Mouse (Mus musculus) neural tube, embryonic 15.5 days (tissue): Measurements from ENCODE around the gene Mex3d. TPM values are rescaled to one million over a fixed set of nuclear protein-coding genes. Genes with fewer than 3 reads are reported as not detected.

Source experiments
- ATAC-seq: fragments of 200-750 bp; cut with Nextera tagmentation; 2 replicates; pipeline ENCODE4 v1.8.0; 2017; ENCODE audit warnings: mild to moderate bottlenecking, moderate TSS enrichment, moderate library complexity; ENCODE audit not compliant: low FRiP score
- H3K27ac ChIP-seq: fragments of 300-500 bp; sonication (generic); replicated peaks from 2 replicates; pipeline ENCODE4 v1.5.1; 2015; ENCODE audit warnings: mild to moderate bottlenecking, inconsistent platforms
- H3K27me3 ChIP-seq: fragments of 300-500 bp; sonication (generic); replicated peaks from 2 replicates; pipeline ENCODE4 v1.6.1; 2015; ENCODE audit warnings: inconsistent platforms
- H3K36me3 ChIP-seq: fragments of 300-500 bp; sonication (generic); 2 replicates; pipeline ENCODE4 v1.6.1; 2015; ENCODE audit warnings: inconsistent platforms
- H3K4me1 ChIP-seq: fragments of 300-500 bp; sonication (generic); 2 replicates; pipeline ENCODE4 v1.6.1; 2015; ENCODE audit warnings: inconsistent platforms
- H3K4me2 ChIP-seq: fragments of 300-500 bp; sonication (generic); 2 replicates; pipeline ENCODE4 v1.6.1; 2015; ENCODE audit warnings: inconsistent platforms, mild to moderate bottlenecking, moderate library complexity
- H3K4me3 ChIP-seq: fragments of 300-500 bp; sonication (generic); replicated peaks from 2 replicates; pipeline ENCODE4 v1.5.1; 2015; ENCODE audit warnings: mild to moderate bottlenecking, inconsistent platforms
- H3K9ac ChIP-seq: fragments of 300-500 bp; sonication (generic); replicated peaks from 2 replicates; pipeline ENCODE4 v1.6.1; 2015; ENCODE audit warnings: mild to moderate bottlenecking, inconsistent platforms
- H3K9me3 ChIP-seq: fragments of 300-500 bp; sonication (generic); replicated peaks from 2 replicates; pipeline ENCODE4 v1.6.1; 2016; ENCODE audit warnings: inconsistent platforms
- WGBS: fragments of 180-500 bp; shearing (Covaris S2); methylation state at CpG from one replicate; pipeline ENCODE4 v1.1.7; 2015; ENCODE audit warnings: mixed read lengths; 5-methylcytosine and 5-hydroxymethylcytosine counted together
- polyA plus RNA-seq: library from polyadenylated mRNA; unstranded; fragments of >200 nt; fragmentation: Nextera tagmentation; extraction: Ambion mirVana; gene quantifications from 2 replicates; pipeline ENCODE4 v1.2.1, GENCODE M21; 2015

Mex3d gene
- 9.1 and 14.0 TPM in 2 replicates for polyA plus RNA-seq

DNA sequence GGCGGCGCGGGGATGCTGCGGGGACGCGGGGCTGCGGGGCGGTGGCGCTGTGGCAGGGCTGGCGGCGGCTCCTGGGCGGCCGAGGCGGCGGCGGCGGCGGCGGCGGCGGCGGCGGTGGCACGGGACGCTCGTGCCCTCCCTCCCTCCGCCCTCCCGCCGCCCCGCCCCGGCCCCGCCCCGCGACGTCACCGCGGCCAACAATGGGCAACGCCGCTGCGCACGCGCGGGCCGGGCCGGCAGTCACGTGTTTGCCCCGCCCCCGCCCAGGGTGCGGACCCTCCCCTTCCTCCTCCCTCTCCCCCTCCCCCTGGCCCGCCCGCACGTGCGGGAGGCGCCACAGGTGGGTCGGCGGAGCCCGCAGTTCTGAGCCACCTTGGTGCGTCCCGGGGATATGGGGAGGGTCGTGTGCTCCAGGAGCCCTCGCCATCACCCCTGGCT lies at the start of gene Mex3d:
Gene Mex3d, minus strand, starts transcription at position 138 of the 438 bp plus-strand sequence.
- H3K9ac ChIP-seq, result peak within 1 kb of the TSS; percentile 98
- H3K27me3 ChIP-seq, result no peaks in the 10 kb centered on the region
- no peaks in the 10 kb centered on the region for H3K9me3 ChIP-seq
- H3K36me3 ChIP-seq, result peaks cover 32% of the 10 kb centered on the region
- 0% methylated on average over 19 of the region's 61 CpGs for WGBS
- peak within 1 kb of the TSS; percentile 59 for H3K4me3 ChIP-seq
- ATAC-seq, result peak; percentile 42
- H3K4me2 ChIP-seq, result peak within 1 kb of the TSS; percentile 98
- peak within 1 kb of the TSS; percentile 92 for H3K27ac ChIP-seq
- H3K4me1 ChIP-seq, result peaks cover 39% of the 10 kb centered on the region

GRCm38 (mm10) chr10:80436276-80436675 lies 48.8 kb upstream of the Mex3d start:
- no peaks in the 10 kb centered on the region for H3K36me3 ChIP-seq
- H3K4me1 ChIP-seq, result peaks cover 20% of the 10 kb centered on the region
- no peak overlapping the region for H3K4me3 ChIP-seq
- no peaks in the 10 kb centered on the region for H3K9me3 ChIP-seq
- 12% methylated on average over 9 of the region's 9 CpGs for WGBS
- H3K27ac ChIP-seq, result no peak overlapping the region
- no peak overlapping the region for H3K9ac ChIP-seq
- no peak for ATAC-seq
- no peaks in the 10 kb centered on the region for H3K27me3 ChIP-seq
- H3K4me2 ChIP-seq, result no peak overlapping the region

GRCm38 (mm10) chr10:80435764-80436163 lies 48.3 kb upstream of the Mex3d start:
- Histone ChIP-seq H3K36me3 (no peaks in the 10 kb centered on the region), H3K4me1 (peaks cover 25% of the 10 kb centered on the region), H3K9ac (no peak overlapping the region), H3K4me2 (no peak overlapping the region), H3K27me3 (no peaks in the 10 kb centered on the region), H3K27ac (no peak overlapping the region), H3K9me3 (no peaks in the 10 kb centered on the region), H3K4me3 (no peak overlapping the region)
- ATAC-seq, result no peak
- WGBS, result 44% methylated on average over 7 of the region's 7 CpGs

DNA sequence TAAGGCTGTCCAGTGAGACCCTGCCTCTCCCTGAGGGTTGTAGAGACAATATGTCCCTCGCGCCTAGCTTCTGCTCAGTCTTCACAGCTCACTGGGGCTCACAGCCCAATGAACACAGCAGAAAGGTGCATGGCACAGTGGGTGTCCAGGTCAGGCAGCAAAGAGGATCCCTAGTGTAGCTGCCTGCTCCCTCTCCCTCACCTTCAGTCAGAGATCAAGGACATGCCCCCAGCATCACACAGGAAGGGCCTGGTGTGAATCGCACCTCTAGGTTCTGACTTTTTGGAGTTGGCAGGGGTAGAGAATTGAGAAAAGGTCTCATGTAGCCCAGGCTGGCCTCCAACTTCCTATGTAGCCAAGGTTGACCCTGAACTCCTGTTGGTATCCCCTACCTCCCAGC lies 47.4 kb upstream of the Mex3d start:
- H3K4me3 ChIP-seq, result no peak overlapping the region
- no peaks in the 10 kb centered on the region for H3K9me3 ChIP-seq
- WGBS, result 78% methylated on average over 3 of the region's 3 CpGs
- no peak overlapping the region for H3K27ac ChIP-seq
- no peak for ATAC-seq
- no peaks in the 10 kb centered on the region for H3K27me3 ChIP-seq
- no peak overlapping the region for H3K9ac ChIP-seq
- H3K4me2 ChIP-seq, result no peak overlapping the region
- peaks cover 25% of the 10 kb centered on the region for H3K4me1 ChIP-seq
- peaks cover 5% of the 10 kb centered on the region; the same call in 1 of the 2 replicates for H3K36me3 ChIP-seq

GRCm38 (mm10) chr10:80434233-80434592 lies 46.8 kb upstream of the Mex3d start:
- H3K4me2 ChIP-seq, result peak overlapping the region; percentile 20
- peak overlapping the region; percentile 98 for H3K27ac ChIP-seq
- no peaks in the 10 kb centered on the region for H3K9me3 ChIP-seq
- peaks cover 25% of the 10 kb centered on the region for H3K4me1 ChIP-seq
- peak overlapping the region; percentile 95 for H3K4me3 ChIP-seq
- no peaks in the 10 kb centered on the region for H3K27me3 ChIP-seq
- ATAC-seq, result no peak
- WGBS, result 14% methylated on average over 8 of the region's 8 CpGs
- H3K9ac ChIP-seq, result no peak overlapping the region
- peaks cover 10% of the 10 kb centered on the region for H3K36me3 ChIP-seq

- H3K27ac ChIP-seq, result peak within 1 kb of the TSS; percentile 98
- no peaks in the 10 kb centered on the region for H3K27me3 ChIP-seq
- ATAC-seq, result peak; percentile 94
- H3K4me2 ChIP-seq, result peak within 1 kb of the TSS; percentile 82
- peak within 1 kb of the TSS; percentile 95 for H3K4me3 ChIP-seq
- H3K4me1 ChIP-seq, result peaks cover 25% of the 10 kb centered on the region
- peak within 1 kb of the TSS; percentile 92 for H3K9ac ChIP-seq
- under 1% methylated on average over 58 of the region's 61 CpGs for WGBS
- no peaks in the 10 kb centered on the region for H3K9me3 ChIP-seq
- peaks cover 15% of the 10 kb centered on the region for H3K36me3 ChIP-seq
These were observed 46.2 kb upstream of the Mex3d start, which contains the start of gene Tcf3 for GRCm38 (mm10) chr10:80433513-80434232. Gene Tcf3, minus strand, starts transcription at chr10:80433647.

DNA sequence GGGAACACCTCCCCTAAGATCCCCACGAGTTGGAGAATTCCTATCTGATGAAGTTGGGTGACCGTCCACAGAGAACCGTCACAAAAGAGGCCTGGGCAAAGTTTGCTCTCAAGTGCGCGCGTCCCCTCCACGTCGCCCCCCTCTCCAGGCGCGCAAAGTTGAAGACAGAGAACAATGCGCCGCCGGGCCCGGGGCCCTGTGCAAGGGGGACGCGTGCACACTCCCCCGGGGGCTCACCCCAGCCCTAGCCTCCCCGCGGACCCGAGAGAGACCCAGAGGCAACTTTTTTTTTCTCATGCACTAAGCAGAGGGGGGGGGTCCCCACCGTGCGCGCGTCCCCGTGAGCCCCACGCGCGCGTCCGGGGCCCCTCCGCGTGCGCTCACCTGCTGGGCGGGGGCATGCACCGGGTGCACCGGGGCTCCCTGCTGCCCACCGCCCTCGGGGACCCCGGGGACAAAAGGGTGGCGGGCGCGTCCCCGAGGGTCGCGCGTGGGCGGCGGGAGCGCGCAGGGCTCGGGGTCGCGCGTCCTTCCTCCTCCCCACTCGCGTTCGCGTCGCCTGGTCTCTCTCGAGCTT lies 45.6 kb upstream of the Mex3d start:
- H3K36me3 ChIP-seq, result peaks cover 21% of the 10 kb centered on the region
- under 1% methylated on average over 60 of the region's 60 CpGs for WGBS
- peak; percentile 27 for ATAC-seq
- H3K4me3 ChIP-seq, result peak overlapping the region; percentile 95
- H3K27ac ChIP-seq, result peak overlapping the region; percentile 98
- no peaks in the 10 kb centered on the region for H3K9me3 ChIP-seq
- H3K4me2 ChIP-seq, result peak overlapping the region; percentile 82
- H3K9ac ChIP-seq, result peak overlapping the region; percentile 92
- H3K27me3 ChIP-seq, result no peaks in the 10 kb centered on the region
- peaks cover 25% of the 10 kb centered on the region for H3K4me1 ChIP-seq

GRCm38 (mm10) chr10:80432387-80432785 lies 44.9 kb upstream of the Mex3d start:
- WGBS, result 1% methylated on average over 4 of the region's 4 CpGs
- peak overlapping the region; percentile 98; the same call in 1 of the 2 replicates for H3K27ac ChIP-seq
- H3K4me1 ChIP-seq, result peaks cover 25% of the 10 kb centered on the region
- no peak for ATAC-seq
- H3K9me3 ChIP-seq, result no peaks in the 10 kb centered on the region
- peaks cover 26% of the 10 kb centered on the region for H3K36me3 ChIP-seq
- peak overlapping the region; percentile 95 for H3K4me3 ChIP-seq
- H3K9ac ChIP-seq, result peak overlapping the region; percentile 92
- peak overlapping the region; percentile 82 for H3K4me2 ChIP-seq
- H3K27me3 ChIP-seq, result no peaks in the 10 kb centered on the region

DNA sequence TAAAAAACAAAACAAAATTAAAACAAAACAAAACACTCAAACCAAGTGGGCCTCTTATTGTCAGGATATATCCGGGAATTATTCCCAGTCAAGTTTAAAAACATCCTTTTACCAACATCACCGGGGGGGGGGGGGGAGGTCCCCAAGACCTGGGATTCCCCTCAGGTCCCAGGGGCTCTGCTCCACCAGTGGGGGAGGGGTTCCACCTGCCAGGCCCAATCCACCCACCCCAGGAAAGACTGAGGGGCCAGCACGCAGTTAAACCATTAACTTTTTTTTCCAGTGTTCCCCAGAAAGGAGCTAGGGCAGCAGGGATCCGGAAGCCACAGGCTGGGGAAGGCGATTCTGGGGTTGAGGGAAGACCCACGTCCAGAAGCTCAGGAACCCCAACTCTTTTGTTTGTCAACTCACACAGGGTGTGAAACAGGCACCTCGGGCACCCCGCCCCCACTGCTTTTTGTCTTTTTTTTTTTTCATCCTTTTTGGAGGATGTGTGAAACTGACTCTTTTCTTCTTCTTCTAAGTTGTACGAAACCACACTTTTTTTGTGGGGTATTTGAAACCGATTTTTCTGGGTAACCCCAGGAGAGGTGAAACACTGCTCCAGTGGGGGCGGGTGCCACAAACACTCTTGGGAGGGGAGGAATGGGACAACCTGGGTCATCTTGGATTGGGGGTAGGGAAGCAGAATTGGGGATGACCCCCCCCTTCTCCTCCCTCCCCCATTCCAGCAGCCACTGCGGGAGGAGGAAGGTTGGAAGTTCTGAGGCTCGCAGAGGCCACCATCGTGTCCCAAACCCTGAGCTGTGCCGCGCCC lies 44.3 kb upstream of the Mex3d start:
- H3K9ac ChIP-seq, result peak overlapping the region; percentile 92
- 14% methylated on average over 16 of the region's 16 CpGs for whole genome bisulfite sequencing
- H3K4me1 ChIP-seq, result peaks cover 25% of the 10 kb centered on the region
- H3K9me3 ChIP-seq, result no peaks in the 10 kb centered on the region
- H3K27ac ChIP-seq, result peak overlapping the region; percentile 37
- no peak for ATAC-seq
- H3K4me3 ChIP-seq, result peak overlapping the region; percentile 95
- H3K36me3 ChIP-seq, result peaks cover 32% of the 10 kb centered on the region
- peak overlapping the region; percentile 82 for H3K4me2 ChIP-seq
- H3K27me3 ChIP-seq, result no peaks in the 10 kb centered on the region

- Histone ChIP-seq H3K4me2 (no peak overlapping the region), H3K9me3 (no peaks in the 10 kb centered on the region), H3K4me3 (no peak overlapping the region), H3K27me3 (no peaks in the 10 kb centered on the region), H3K27ac (no peak overlapping the region), H3K36me3 (peaks cover 45% of the 10 kb centered on the region), H3K9ac (no peak overlapping the region), H3K4me1 (peaks cover 21% of the 10 kb centered on the region)
- 76% methylated on average over 7 of the region's 8 CpGs for WGBS
- no peak for ATAC-seq
These were observed 43.0 kb upstream of the Mex3d start for GRCm38 (mm10) chr10:80430375-80430980.

DNA sequence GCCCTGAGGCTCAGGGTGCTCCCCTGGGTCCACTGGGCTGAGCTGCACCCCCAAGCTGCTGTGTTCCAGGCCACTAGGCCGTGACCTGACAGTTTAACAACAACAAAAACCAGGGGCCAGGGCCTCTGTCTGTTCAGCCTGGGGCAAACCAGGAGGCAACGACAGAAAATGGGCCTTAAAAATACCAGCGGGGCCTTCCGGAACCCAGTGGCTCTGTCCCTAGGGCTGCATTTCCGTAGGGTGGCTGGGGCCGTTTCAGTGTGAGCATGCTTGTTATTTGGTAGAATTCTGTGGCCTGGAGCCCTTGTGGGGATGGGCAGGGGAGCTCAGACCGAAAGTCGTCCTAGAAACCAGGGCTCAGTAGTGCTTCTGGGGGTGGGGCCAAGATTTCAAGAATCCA lies 42.3 kb upstream of the Mex3d start:
- 85% methylated on average over 8 of the region's 8 CpGs for WGBS
- Histone ChIP-seq H3K4me1 (peaks cover 21% of the 10 kb centered on the region), H3K27ac (no peak overlapping the region), H3K4me2 (no peak overlapping the region), H3K9me3 (no peaks in the 10 kb centered on the region), H3K27me3 (no peaks in the 10 kb centered on the region), H3K36me3 (peaks cover 52% of the 10 kb centered on the region), H3K4me3 (no peak overlapping the region), H3K9ac (0 out of 2 replicates have a peak overlapping the region, but pooled peaks have one; percentile 2)
- no peak for ATAC-seq
